Mouse (Mus musculus) hindbrain, embryonic 15.5 days (tissue): ENCODE results near the gene Mtss1l. TPM values are rescaled to one million over a fixed set of nuclear protein-coding genes. Genes with fewer than 3 reads are reported as not detected.
A peak's percentile ranks its signal among the peaks of the same experiment; 100 is the strongest.

ENCODE experiments used
- ATAC-seq: fragments of 200-750 bp; cut with Nextera tagmentation; 2 replicates; pipeline ENCODE4 v1.8.0; 2017; ENCODE audit warnings: low read depth, moderate number of reproducible peaks, moderate TSS enrichment; ENCODE audit not compliant: low FRiP score
- H3K27ac ChIP-seq: fragments of 300-500 bp; sonication (generic); replicated peaks from 2 replicates; pipeline ENCODE4 v1.5.1; 2015; ENCODE audit warnings: mild to moderate bottlenecking, inconsistent platforms
- H3K27me3 ChIP-seq: fragments of 300-500 bp; sonication (generic); 2 replicates; pipeline ENCODE4 v1.6.1; 2015; ENCODE audit warnings: control low read depth, inconsistent platforms
- H3K36me3 ChIP-seq: fragments of 300-500 bp; sonication (generic); 2 replicates; pipeline ENCODE4 v1.6.1; 2015; ENCODE audit warnings: control low read depth, inconsistent platforms
- H3K4me1 ChIP-seq: fragments of 300-500 bp; sonication (generic); replicated peaks from 2 replicates; pipeline ENCODE4 v1.6.1; 2015; ENCODE audit warnings: control low read depth, inconsistent platforms
- H3K4me2 ChIP-seq: fragments of 300-500 bp; sonication (generic); 2 replicates; pipeline ENCODE4 v1.6.1; 2015; ENCODE audit warnings: moderate library complexity, mild to moderate bottlenecking, inconsistent platforms
- H3K4me3 ChIP-seq: fragments of 300-500 bp; sonication (generic); 2 replicates; pipeline ENCODE4 v1.5.1; 2015; ENCODE audit warnings: mild to moderate bottlenecking, inconsistent platforms
- H3K9ac ChIP-seq: fragments of 300-500 bp; sonication (generic); 2 replicates; pipeline ENCODE4 v1.6.1; 2015; ENCODE audit warnings: inconsistent platforms
- H3K9me3 ChIP-seq: fragments of 300-500 bp; sonication (generic); 2 replicates; pipeline ENCODE4 v1.6.1; 2016; ENCODE audit warnings: control low read depth, inconsistent platforms
- WGBS: fragments of 180-500 bp; shearing (Covaris S2); methylation state at CpG from one replicate; pipeline ENCODE4 v1.1.7; 2015; 5-methylcytosine and 5-hydroxymethylcytosine counted together
- polyA plus RNA-seq: library from polyadenylated mRNA; unstranded; fragments of >200 nt; fragmentation: Nextera tagmentation; extraction: Ambion mirVana; gene quantifications from 2 replicates; pipeline ENCODE4 v1.2.1, GENCODE M21; 2015

Gene Mtss1l
- polyA plus RNA-seq, 1 experiment from 2014 or later, result 62.3 TPM

DNA sequence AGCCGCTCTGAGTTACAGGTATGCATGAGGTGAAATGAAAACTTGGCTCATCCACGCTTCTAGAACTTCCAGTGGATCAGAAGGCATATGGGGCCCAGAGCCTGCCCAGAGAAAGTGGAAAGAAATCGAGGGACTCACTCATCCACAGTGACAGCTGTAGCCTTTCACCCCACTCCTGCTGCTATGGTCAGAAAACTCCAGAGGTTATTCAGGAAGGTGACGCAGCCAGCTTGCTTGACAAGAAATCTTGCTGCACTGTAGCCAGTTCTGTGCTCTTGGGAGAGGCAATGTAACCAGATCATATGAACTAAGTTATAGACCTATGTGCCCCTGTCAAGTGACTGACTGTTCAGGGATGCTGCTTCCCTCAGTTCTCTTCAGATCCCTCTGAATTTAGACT, 25.2 kb upstream of the Mtss1l start:
- no peak for ATAC-seq
- H3K27me3 ChIP-seq, result no peaks in the 10 kb centered on the region
- H3K4me2 ChIP-seq, result no peak overlapping the region
- no peak overlapping the region for H3K9ac ChIP-seq
- peaks cover 29% of the 10 kb centered on the region for H3K4me1 ChIP-seq
- H3K27ac ChIP-seq, result peak overlapping the region; percentile 75
- no peaks in the 10 kb centered on the region for H3K9me3 ChIP-seq
- no peaks in the 10 kb centered on the region for H3K36me3 ChIP-seq
- WGBS, result 85% methylated on average over 4 of the region's 4 CpGs
- no peak overlapping the region for H3K4me3 ChIP-seq

GRCm38 (mm10) chr8:110697571-110697970, 23.7 kb upstream of the Mtss1l start:
- H3K4me1 ChIP-seq, result peaks cover 34% of the 10 kb centered on the region
- no peak overlapping the region for H3K4me2 ChIP-seq
- WGBS, result 83% methylated on average over 5 of the region's 5 CpGs
- no peak for ATAC-seq
- no peak overlapping the region for H3K27ac ChIP-seq
- no peaks in the 10 kb centered on the region for H3K36me3 ChIP-seq
- H3K4me3 ChIP-seq, result no peak overlapping the region
- no peaks in the 10 kb centered on the region for H3K9me3 ChIP-seq
- no peak overlapping the region for H3K9ac ChIP-seq
- H3K27me3 ChIP-seq, result no peaks in the 10 kb centered on the region

DNA sequence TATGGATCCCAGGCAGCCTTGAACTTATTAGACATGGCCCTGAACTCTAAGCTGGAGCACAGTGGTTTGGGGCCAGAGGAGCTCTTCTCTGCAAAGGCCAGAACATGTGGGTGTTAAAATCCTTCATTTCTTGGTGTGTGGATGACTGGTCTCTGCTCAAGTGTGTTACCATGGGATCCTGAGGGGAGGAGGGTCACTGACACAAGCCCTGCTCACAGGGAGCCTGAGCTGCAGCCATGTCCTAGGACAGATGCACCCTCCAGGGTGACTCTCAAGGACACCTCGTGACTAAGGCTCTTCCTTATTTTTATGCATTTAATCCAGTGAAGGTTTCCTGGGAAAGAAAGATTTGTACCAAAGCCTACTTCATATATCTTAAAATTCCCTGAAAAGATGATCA, 23.2 kb upstream of the Mtss1l start:
- no peaks in the 10 kb centered on the region for H3K27me3 ChIP-seq
- H3K4me1 ChIP-seq, result peaks cover 40% of the 10 kb centered on the region
- no peak overlapping the region for H3K4me2 ChIP-seq
- H3K9me3 ChIP-seq, result no peaks in the 10 kb centered on the region
- H3K4me3 ChIP-seq, result no peak overlapping the region
- no peaks in the 10 kb centered on the region for H3K36me3 ChIP-seq
- ATAC-seq, result no peak
- H3K9ac ChIP-seq, result no peak overlapping the region
- 80% methylated on average over 1 of the region's 1 CpGs for WGBS
- H3K27ac ChIP-seq, result no peak overlapping the region

DNA sequence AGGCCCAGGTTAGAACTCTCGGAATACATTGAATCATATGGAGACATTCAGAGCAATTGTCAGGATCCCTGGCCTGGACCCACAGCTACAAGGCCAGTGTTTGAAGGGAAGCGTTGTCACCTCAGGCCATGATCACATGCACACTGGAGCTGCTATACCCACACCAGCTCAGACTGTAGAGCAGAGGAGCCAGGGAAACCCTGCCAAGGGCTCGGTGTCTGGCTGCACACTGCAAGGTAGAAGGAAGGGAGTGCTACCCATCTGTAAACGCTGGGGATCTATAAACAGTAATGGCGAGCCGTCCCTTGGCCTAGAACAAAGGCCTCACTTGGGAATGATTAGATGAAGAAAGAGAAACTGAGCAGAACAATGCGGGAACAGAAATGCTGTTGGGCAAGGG, 21.8 kb upstream of the Mtss1l start:
- WGBS, result 83% methylated on average over 7 of the region's 7 CpGs
- Histone ChIP-seq H3K36me3 (no peaks in the 10 kb centered on the region), H3K4me3 (no peak overlapping the region), H3K4me2 (no peak overlapping the region), H3K27ac (peak overlapping the region; percentile 55; the same call in 1 of the 2 replicates), H3K4me1 (peaks cover 47% of the 10 kb centered on the region), H3K9ac (no peak overlapping the region), H3K27me3 (no peaks in the 10 kb centered on the region), H3K9me3 (no peaks in the 10 kb centered on the region)
- no peak for ATAC-seq

DNA sequence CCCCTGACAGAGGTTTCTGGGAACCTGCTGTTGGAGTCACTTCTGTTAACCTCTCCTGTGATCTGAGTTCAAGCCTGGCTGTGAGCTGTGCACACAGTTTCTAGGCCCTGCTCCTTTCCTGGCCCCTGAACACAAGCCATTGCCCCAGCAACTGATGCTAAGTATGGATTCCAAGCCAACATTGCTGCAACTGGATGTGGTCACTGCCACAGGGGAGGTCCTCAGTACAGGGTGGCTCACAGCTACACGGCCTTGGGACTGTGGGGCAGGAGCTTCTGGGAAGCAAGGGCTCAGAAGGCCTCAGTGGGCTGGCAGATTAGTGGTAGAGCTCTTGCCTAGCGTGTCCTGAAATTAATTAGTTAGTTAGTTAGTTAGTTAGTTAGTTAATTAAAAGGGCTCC, 20.7 kb upstream of the Mtss1l start:
- no peaks in the 10 kb centered on the region for H3K27me3 ChIP-seq
- H3K4me1 ChIP-seq, result peaks cover 47% of the 10 kb centered on the region
- H3K4me2 ChIP-seq, result no peak overlapping the region
- WGBS, result 83% methylated on average over 2 of the region's 2 CpGs
- no peak overlapping the region for H3K27ac ChIP-seq
- no peak overlapping the region for H3K9ac ChIP-seq
- H3K36me3 ChIP-seq, result no peaks in the 10 kb centered on the region
- no peak for ATAC-seq
- no peak overlapping the region for H3K4me3 ChIP-seq
- H3K9me3 ChIP-seq, result no peaks in the 10 kb centered on the region

- H3K27me3 ChIP-seq, result no peaks in the 10 kb centered on the region
- no peak overlapping the region for H3K9ac ChIP-seq
- H3K4me3 ChIP-seq, result no peak overlapping the region
- ATAC-seq, result no peak
- WGBS, result 39% methylated on average over 9 of the region's 9 CpGs
- H3K4me1 ChIP-seq, result peaks cover 44% of the 10 kb centered on the region
- no peak overlapping the region for H3K4me2 ChIP-seq
- peak overlapping the region; percentile 59 for H3K27ac ChIP-seq
- H3K9me3 ChIP-seq, result no peaks in the 10 kb centered on the region
- H3K36me3 ChIP-seq, result no peaks in the 10 kb centered on the region
Measured at GRCm38 (mm10) chr8:110702636-110703459, 18.4 kb upstream of the Mtss1l start.

- H3K4me3 ChIP-seq, result no peak overlapping the region
- no peak for ATAC-seq
- H3K27me3 ChIP-seq, result no peaks in the 10 kb centered on the region
- no peak overlapping the region for H3K4me2 ChIP-seq
- peaks cover 47% of the 10 kb centered on the region for H3K4me1 ChIP-seq
- H3K36me3 ChIP-seq, result no peaks in the 10 kb centered on the region
- H3K27ac ChIP-seq, result peak overlapping the region; percentile 59; the same call in 1 of the 2 replicates
- no peaks in the 10 kb centered on the region for H3K9me3 ChIP-seq
- 80% methylated on average over 9 of the region's 9 CpGs for WGBS
- H3K9ac ChIP-seq, result no peak overlapping the region
Measured at GRCm38 (mm10) chr8:110703460-110704061, 17.7 kb upstream of the Mtss1l start.

DNA sequence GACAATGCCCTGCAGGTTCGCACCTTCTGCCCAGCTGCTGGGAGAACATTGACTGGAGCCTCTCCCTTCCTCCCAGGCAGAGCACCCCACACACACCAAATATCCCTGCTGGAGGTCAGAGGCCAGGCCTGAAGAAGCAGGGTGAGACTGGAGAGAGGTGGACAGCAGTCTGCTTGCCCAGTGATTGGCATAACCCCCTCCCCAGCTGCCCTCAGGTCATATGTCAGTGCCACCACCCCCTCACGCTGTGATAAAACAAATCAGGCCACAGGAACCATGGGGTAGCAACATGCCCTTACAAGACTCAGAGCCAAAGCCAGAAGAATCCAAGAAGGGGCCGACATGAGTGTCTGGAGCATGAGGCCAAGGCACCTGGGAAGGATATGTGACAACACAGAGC, 17.2 kb upstream of the Mtss1l start:
- Histone ChIP-seq H3K36me3 (no peaks in the 10 kb centered on the region), H3K4me3 (no peak overlapping the region), H3K4me1 (peaks cover 53% of the 10 kb centered on the region), H3K9me3 (no peaks in the 10 kb centered on the region), H3K27me3 (no peaks in the 10 kb centered on the region), H3K9ac (no peak overlapping the region), H3K27ac (no peak overlapping the region), H3K4me2 (no peak overlapping the region)
- ATAC-seq, result no peak
- WGBS, result 70% methylated on average over 3 of the region's 3 CpGs

DNA sequence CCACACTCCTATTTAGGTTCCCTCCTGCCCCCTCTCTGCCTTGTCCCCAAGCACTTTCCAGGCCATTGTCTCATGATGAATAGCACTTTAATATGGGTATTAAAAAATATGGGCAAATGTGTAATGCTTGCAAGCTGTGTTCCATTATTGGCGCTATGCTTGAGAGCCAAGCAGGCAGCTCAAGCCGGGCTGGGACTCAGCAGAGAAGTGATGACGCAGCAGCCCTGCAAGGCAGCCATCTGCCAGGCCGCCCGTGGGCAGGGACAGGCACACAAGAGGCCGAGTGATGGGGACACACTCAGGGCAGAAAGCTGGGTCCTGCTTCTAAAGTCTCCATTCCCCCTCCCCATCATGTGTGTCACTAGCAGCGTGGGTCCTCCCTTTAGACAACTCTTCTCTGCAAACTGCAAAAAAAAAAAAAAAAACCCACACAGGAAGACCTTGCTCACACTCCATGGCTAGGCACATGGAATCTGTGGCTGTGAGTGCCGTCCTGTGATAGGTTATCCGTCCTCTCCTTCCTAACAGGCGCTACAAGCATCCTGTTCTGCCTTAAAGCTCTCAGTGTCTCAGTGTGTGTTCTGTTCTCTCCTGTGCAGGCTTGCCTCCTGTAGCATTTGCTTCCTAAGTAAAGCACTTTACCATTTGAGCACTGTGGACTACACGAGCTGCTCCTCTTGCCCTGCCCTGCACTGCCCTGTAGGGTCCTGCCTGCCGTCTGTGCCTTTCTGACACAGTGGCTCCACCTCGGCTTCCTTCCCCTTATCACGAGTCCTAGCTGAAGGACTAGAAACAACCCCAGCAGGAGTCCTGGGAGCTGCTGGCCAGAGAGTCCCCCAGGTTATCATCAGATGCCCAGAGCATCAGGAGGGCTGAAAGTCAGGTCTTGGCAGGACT, 15.6 kb upstream of the Mtss1l start:
- Histone ChIP-seq H3K4me3 (no peak overlapping the region), H3K27ac (peak overlapping the region; percentile 77), H3K4me1 (peaks cover 60% of the 10 kb centered on the region), H3K36me3 (no peaks in the 10 kb centered on the region), H3K9me3 (no peaks in the 10 kb centered on the region), H3K4me2 (no peak overlapping the region), H3K9ac (no peak overlapping the region), H3K27me3 (no peaks in the 10 kb centered on the region)
- ATAC-seq, result 0 out of 2 replicates have a peak, but pooled peaks have one; percentile 52
- WGBS, result 55% methylated on average over 14 of the region's 14 CpGs

DNA sequence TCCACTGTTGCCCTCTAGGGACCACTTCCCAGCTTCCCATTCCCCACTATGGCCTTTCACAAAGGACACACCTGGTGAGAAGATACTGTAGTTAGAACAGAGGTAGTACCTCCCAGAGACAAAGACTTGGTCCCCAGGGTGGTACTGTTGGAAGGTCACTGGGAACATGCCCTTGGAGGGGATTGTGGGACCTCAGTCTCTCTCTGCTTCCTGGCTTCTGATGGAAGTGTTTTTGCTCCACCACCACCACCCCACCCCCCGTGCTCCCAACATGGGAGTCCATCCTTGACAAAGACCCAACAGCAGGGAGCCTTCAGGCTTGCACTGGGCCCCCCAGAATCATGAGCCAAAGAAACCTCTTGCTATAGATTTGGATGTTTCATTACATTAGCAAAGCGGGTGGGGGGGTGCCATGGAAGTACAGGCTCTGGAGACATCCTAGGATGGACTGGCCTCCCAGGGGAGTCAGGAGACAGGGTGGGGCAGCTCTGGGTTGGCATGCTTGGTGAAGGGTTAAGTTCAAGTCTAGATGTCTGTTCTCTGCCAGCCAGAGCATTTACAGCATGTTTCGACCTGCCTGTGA, 14.9 kb upstream of the Mtss1l start:
- 91% methylated on average over 3 of the region's 3 CpGs for WGBS
- ATAC-seq, result no peak
- Histone ChIP-seq H3K9me3 (no peaks in the 10 kb centered on the region), H3K4me2 (no peak overlapping the region), H3K27me3 (no peaks in the 10 kb centered on the region), H3K27ac (0 out of 2 replicates have a peak overlapping the region, but pooled peaks have one; percentile 77), H3K4me3 (no peak overlapping the region), H3K4me1 (peaks cover 63% of the 10 kb centered on the region), H3K36me3 (no peaks in the 10 kb centered on the region), H3K9ac (no peak overlapping the region)

- no peak for ATAC-seq
- Histone ChIP-seq H3K4me2 (no peak overlapping the region), H3K36me3 (0 out of 2 replicates have a peak, but pooled peaks cover 9% of the 10 kb centered on the region), H3K27ac (no peak overlapping the region), H3K9me3 (no peaks in the 10 kb centered on the region), H3K27me3 (no peaks in the 10 kb centered on the region), H3K9ac (no peak overlapping the region), H3K4me1 (peaks cover 52% of the 10 kb centered on the region), H3K4me3 (no peak overlapping the region)
- 49% methylated on average over 11 of the region's 11 CpGs for whole genome bisulfite sequencing
Measured at GRCm38 (mm10) chr8:110708429-110708828, 12.8 kb upstream of the Mtss1l start.
